8 mouse cellular contexts compared by ENCODE assay signal in the genomic region with DNA sequence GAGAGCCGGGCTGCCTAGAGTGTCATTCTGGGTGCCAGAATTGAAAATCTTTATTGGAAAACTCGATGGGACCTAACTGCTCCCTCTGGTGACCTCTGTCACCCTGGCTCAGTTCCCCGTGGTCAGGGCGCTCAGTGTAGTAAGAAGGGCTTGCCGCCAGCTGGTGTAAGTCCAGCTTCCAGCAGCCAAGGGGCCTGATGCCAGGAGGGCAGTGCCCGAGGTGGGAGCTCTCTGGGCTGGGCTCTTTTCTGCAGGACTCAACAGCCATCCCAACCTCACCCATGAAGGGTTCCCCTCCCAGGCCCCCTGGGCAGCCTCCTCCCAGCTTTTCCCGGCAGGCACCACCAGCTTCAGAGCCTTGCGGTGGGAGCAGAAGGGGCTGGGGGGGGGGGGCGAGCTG. TPM values are rescaled to one million over a fixed set of nuclear protein-coding genes. Genes with fewer than 3 reads are reported as not detected.
A peak's percentile ranks its signal among the peaks of the same experiment; 100 is the strongest.
DNase-seq lines count a peak whose midpoint lies in the region; ATAC-seq lines count a peak whose summit lies in the region.
"Had no signal": no experiment of that assay in that cellular context is flagged by ENCODE, and none has a peak within 500 bp of the region (broad histone marks: within the 10 kb centered on the region; RNA-seq: fewer than 3 reads in every experiment).

No protein-coding gene starts in this region.

- H3K9ac ChIP-seq in neural tube, embryonic 12.5 days, result no peak overlapping the region
- no peak overlapping the region for H3K9ac ChIP-seq in forebrain, embryonic 14.5 days (ENCODE audit: low read length)
- H3K9ac ChIP-seq in midbrain, embryonic 15.5 days, result no peak overlapping the region
- H3K9ac ChIP-seq: midbrain, embryonic 12.5 days had no signal

- intact Hi-C loops in heart, postnatal 36 days (cut with DNase I), result no loop called here
- intact Hi-C loops in left cerebral cortex, postnatal 14 days (cut with DNase I), result no loop called here

- H3K4me2 ChIP-seq in neural tube, embryonic 12.5 days (replicated peaks), result 0 out of 2 replicates have a peak overlapping the region, but pooled peaks have one; percentile 14
- no peak overlapping the region for H3K4me2 ChIP-seq in forebrain, embryonic 14.5 days (ENCODE audit: low read length)
- no peak overlapping the region for H3K4me2 ChIP-seq in midbrain, embryonic 15.5 days
- H3K4me2 ChIP-seq: midbrain, embryonic 12.5 days had no signal

- H3K36me3 ChIP-seq in neural tube, embryonic 12.5 days, result no peaks in the 10 kb centered on the region
- no peaks in the 10 kb centered on the region for H3K36me3 ChIP-seq in forebrain, embryonic 14.5 days (ENCODE audit: control insufficient read depth, insufficient read depth, low read length)
- no peaks in the 10 kb centered on the region for H3K36me3 ChIP-seq in midbrain, embryonic 15.5 days (replicated peaks)
- H3K36me3 ChIP-seq: midbrain, embryonic 12.5 days had no signal

- H3K27me3 ChIP-seq in neural tube, embryonic 12.5 days (replicated peaks), result peaks cover 33% of the 10 kb centered on the region
- H3K27me3 ChIP-seq in forebrain, embryonic 14.5 days (replicated peaks; ENCODE audit: control insufficient read depth, insufficient read depth, low read length), result no peaks in the 10 kb centered on the region
- H3K27me3 ChIP-seq in midbrain, embryonic 15.5 days (replicated peaks), result peaks cover 10% of the 10 kb centered on the region; the same call in 1 of the 2 replicates

- DNase-seq in neural tube, embryonic 10.5 days (ENCODE audit: extremely low spot score, low spot score), result no peak
- peak; percentile 28 for DNase-seq in forebrain, embryonic 14.5 days (ENCODE audit: low spot score)
- peak; percentile 79 for DNase-seq in heart, postnatal 36 days
- peak; percentile 39 to 42 for DNase-seq in left cerebral cortex, postnatal 14 days (ENCODE audit: low spot score in 2 of 2)
- peak; percentile 73 for DNase-seq in ovary, postnatal 36 days (ENCODE audit: low spot score)

- 62% methylated on average over 9 of the region's 9 CpGs for WGBS in neural tube, embryonic 12.5 days
- WGBS in forebrain, embryonic 14.5 days, result 50% methylated on average over 8 of the region's 9 CpGs
- WGBS in midbrain, embryonic 15.5 days, result 54% methylated on average over 9 of the region's 9 CpGs

- H3K9me3 ChIP-seq in neural tube, embryonic 12.5 days, result no peaks in the 10 kb centered on the region
- no peaks in the 10 kb centered on the region for H3K9me3 ChIP-seq in forebrain, embryonic 14.5 days (replicated peaks; ENCODE audit: control insufficient read depth, low read length)
- no peaks in the 10 kb centered on the region for H3K9me3 ChIP-seq in midbrain, embryonic 15.5 days
- H3K9me3 ChIP-seq: midbrain, embryonic 12.5 days had no signal

- peaks cover 16% of the 10 kb centered on the region for H3K4me1 ChIP-seq in neural tube, embryonic 12.5 days
- H3K4me1 ChIP-seq in forebrain, embryonic 14.5 days (ENCODE audit: control insufficient read depth, insufficient read depth, low read length), result 0 out of 2 replicates have a peak, but pooled peaks cover 3% of the 10 kb centered on the region
- peaks cover 12% of the 10 kb centered on the region for H3K4me1 ChIP-seq in midbrain, embryonic 15.5 days

- no peak overlapping the region for H3K27ac ChIP-seq in neural tube, embryonic 12.5 days
- no peak overlapping the region for H3K27ac ChIP-seq in forebrain, embryonic 14.5 days (ENCODE audit: low read depth, low read length)
- H3K27ac ChIP-seq in midbrain, embryonic 15.5 days, result no peak overlapping the region
- H3K27ac ChIP-seq: midbrain, embryonic 12.5 days had no signal

- no peak overlapping the region for H3K4me3 ChIP-seq in neural tube, embryonic 12.5 days
- H3K4me3 ChIP-seq in forebrain, embryonic 14.5 days (ENCODE audit: low read depth, low read length), result no peak overlapping the region
- no peak overlapping the region for H3K4me3 ChIP-seq in midbrain, embryonic 15.5 days
- H3K4me3 ChIP-seq: midbrain, embryonic 12.5 days had no signal

- no peak for ATAC-seq in neural tube, embryonic 12.5 days (ENCODE audit: low FRiP score, low read depth)
- ATAC-seq in forebrain, embryonic 14.5 days, result 0 out of 2 replicates have a peak, but pooled peaks have one; percentile 22
- ATAC-seq in midbrain, embryonic 15.5 days (replicated peaks), result no peak

RNA-seq across cellular contexts. Expression of a gene that starts 42.0 kb away (rescaled TPM):
- polyA plus RNA-seq in neural tube, embryonic 12.5 days (2016; fragmentation: Nextera tagmentation; extraction: Ambion mirVana), result 14.2 and 16.3 TPM in 2 replicates
- polyA plus RNA-seq in forebrain, embryonic 14.5 days (2014; fragmentation: Nextera tagmentation; extraction: Ambion mirVana), result 0.57 and 1.1 TPM in 2 replicates
- total RNA-seq in heart, postnatal 36 days (2021), result 10 to 100 TPM; 38.7 to 45.3 TPM
- total RNA-seq in left cerebral cortex, postnatal 14 days (2021), result 1 to 10 TPM; 1.1 to 1.6 TPM
- polyA plus RNA-seq in midbrain, embryonic 15.5 days (2015; fragmentation: Nextera tagmentation; extraction: Ambion mirVana), result 2.8 and 2.9 TPM in 2 replicates
